Mouse (Mus musculus) ES-Bruce4 (cell line): ENCODE data around the gene Tmem144.

Source experiments
- CTCF ChIP-seq: IDR thresholded peaks from one replicate; pipeline ENCODE4 v1.8.1; 2011; ENCODE audit warnings: low read depth, low read length
- EP300 ChIP-seq: IDR thresholded peaks from 2 replicates; pipeline ENCODE4 v1.6.1; 2011; ENCODE audit warnings: low read depth, low read length; ENCODE audit not compliant: insufficient read depth
- POLR2A ChIP-seq: IDR thresholded peaks from one replicate; pipeline ENCODE4 v1.8.1; 2011; ENCODE audit warnings: low read length; ENCODE audit not compliant: insufficient read depth

DNA sequence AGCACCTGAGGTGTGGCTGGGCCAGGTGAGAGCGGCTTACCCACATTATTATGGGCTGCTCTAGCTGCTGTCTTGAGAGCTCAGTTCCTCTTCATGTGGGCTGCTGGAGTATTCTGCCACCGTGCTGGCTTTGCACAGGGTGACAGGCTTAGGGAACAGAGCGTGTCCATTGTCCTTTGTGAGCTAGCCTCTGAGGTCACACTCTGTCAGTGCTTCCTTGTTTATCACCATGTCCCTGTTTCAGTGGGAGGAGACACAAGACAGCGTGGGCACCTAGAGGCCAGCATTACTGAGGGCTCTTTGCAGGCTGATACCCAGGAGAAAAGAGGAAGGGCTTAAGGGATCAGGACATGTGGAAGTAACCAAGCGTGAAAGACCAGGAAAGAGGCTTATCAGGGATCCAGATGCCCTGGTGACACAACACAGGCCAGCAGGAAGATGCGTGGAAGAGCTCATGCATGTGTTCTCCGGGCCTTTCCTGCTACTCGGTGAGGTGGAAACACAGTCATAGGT lies at the start of gene Tmem144:
- TF ChIP-seq POLR2A, result no peak
- TF ChIP-seq CTCF, result no peak
- no peak for TF ChIP-seq EP300
